Mouse (Mus musculus): ENCODE measurements around the gene Kctd2.
A peak's percentile ranks its signal among the peaks of the same experiment; 100 is the strongest.
"Not testable (repeated sequence)": the region's sequence is repeated elsewhere in the genome, so short reads cannot be mapped to it uniquely, and the experiment has no call there.

Kctd2 gene

DNA sequence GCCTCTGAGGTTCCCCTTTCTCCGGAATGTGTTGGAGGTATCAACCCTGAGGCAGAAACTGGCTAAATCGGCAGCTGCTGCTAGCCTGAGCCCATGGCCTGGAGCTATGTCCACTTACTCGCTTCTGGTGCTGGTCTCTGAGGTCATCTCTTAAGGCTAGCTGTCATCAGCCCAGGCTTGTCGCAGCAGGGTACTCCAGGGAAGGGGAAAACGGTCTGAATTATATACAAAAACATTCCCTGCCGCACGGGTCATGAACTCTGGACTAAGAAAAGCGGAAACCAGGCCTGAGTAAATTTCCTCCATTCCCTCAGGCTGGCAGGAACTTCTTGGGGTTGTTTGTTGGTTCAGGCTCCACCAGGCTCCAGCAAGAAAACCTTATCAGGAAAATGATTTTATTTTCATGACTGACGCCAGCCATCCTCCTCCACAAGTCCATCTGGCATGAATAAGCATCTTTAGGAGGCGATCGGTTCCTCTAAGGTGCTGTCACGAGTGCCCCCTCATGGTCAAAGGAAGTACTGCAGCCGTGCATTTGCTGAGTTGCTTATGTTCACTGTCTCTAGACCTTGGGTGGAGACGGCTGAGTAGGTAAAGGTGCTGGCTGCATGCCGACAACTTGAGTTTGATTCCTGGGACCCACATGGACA, 53.8 kb downstream of the Kctd2 start:
- DNase-seq (ENCODE audit: low spot score) = peak; percentile 84

DNA sequence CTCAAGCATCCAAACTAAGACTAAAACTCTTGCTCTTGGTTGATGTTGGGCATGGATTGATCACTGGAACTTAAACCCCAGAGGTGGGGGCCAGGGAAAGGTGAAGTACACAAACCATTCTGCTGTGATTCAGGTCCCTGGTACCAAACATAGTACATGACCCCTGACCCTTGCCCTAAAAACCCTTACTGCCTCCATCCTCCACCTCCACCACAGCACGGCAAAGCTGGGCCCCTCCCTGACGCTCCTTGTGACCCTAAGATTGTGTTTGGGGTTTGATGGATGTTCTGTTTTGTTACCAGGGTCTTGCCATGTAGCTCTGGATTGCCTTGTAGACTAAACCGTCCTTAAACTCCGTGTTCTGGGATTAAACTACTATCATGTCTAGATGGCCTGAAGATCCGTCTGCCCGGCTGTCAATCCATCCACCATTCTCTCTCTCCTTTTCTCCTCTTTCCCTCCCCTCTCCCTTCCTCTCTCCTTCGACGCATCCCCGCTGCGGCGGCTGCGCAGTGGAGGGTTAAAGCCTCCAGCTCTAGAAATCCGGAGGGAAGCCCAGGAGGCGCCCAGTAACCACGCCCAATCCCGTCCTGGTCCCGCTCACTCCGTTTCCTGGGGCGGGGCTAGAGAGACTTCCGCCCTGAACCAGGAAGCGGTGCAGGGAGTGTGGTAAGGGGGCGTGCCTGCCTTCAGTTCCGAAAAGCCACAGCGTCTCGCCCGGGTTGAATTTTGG, 55.3 kb downstream of the Kctd2 start, which contains the start of gene Armc7:
TSS of gene Armc7 (plus strand) at position 643 of the 733 bp plus-strand sequence.
- DNase-seq (ENCODE audit: low spot score) = peak; percentile 92

DNA sequence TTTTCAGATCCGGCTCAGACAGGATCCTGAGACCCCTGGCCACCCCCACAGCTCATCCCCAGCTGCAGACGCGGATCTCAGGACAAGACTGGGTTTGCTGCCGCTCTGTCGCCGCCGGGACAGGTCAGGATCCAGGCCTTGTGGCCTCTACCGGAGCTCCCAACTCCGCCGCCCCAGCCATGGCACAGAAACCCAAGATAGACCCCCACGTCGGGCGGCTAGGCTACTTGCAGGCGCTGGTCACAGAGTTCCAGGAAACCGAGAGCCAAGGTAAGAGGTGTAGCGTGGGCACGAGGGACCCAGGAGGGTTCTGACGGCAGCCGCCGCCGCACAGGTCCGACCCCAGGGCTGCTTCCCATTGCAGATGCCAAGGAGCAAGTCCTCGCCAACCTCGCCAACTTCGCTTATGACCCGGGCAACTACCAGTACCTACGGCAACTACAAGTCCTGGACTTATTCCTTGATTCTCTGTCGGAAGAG, 55.9 kb downstream of the Kctd2 start:
- DNase-seq (ENCODE audit: low spot score) = no peak

DNA sequence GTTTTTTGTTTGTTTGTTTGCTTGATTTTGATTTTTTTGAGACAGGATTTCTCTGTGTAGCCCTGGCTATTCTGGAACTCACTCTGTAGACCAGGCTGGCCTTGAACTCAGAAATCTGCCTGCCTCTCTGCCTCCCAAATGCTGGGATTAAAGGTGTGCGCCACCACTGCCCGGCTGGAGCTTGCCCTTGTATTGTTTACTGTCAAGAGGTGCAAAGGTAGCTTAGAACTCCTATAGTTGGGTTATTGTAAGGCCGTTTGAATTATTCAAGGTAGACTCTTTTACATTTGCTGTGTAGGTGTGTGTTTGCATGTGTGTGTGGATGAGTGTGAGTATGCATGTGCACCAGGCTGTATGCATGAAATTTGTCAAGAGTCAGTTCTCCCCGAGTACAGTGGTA, 56.7 kb downstream of the Kctd2 start:
- not testable (repeated sequence) for DNase-seq (ENCODE audit: low spot score)

DNA sequence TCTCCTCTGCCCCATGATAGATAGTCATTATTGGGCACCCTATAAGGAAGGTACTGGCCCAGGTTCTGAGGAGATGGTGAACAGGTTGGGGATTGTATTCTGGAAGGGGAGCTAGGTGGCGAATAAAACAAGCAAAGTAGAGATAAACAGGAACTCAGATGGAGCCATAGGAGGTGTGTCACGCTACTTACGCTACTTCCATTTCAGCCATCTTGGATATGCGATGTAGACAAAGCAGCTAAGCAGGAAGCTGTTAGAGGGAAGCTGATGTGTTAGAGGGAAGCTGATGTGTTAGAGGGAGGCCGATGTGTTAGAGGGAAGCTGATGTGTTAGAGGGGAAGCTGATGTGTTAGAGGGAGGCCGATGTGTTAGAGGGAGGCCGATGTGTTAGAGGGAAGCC, 57.5 kb downstream of the Kctd2 start:
- DNase-seq (ENCODE audit: low spot score) = not testable (repeated sequence)

DNA sequence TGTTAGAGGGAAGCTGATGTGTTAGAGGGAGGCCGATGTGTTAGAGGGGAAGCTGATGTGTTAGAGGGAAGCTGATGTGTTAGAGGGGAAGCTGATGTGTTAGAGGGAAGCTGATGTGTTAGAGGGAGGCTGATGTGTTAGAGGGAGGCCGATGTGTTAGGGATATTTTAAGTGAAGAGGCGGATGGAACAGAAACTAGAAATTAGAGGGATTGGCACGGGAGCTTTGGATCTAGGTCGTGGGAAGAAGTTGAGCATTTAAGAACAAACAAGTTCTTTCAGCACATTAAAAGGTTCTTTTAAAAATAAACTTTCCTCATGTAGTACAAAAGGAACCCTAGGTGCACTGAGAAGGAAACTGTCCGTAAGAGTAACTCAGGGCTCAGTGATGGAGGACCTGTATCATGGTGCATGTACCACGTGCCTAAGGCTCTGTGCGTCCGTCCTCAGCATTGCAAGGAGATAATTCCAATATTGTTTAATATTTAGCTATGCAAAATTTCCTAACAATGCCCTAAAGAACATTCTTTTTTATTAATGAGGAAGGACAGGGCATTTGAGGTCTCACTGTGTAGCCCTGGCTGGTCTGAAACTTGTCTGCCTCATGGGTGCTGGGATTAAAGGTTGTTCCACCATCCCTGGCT, 58.5 kb downstream of the Kctd2 start:
- DNase-seq (ENCODE audit: low spot score) = no peak

Data from testis, postnatal 14 days (tissue).